Mouse (Mus musculus) liver, embryonic 13.5 days (tissue): ENCODE measurements at regions not wholly inside any gene's neighbourhood (a gene's known extent, or its start where the extent isn't known, plus 50 kb on each side); places are given as distances from the start of the nearest gene placed in this dataset.

Experiments
- ATAC-seq: fragments of 200-750 bp; cut with Nextera tagmentation; 2 replicates; pipeline ENCODE4 v1.8.0; 2017; ENCODE audit warnings: low read depth, mild to moderate bottlenecking, moderate number of reproducible peaks, moderate library complexity
- DNase-seq: peaks from one replicate; pipeline ENCODE4 v3.0.0; 2022
- H3K27ac ChIP-seq: fragments of 300-500 bp; sonication (generic); 2 replicates; pipeline ENCODE4 v1.5.1; 2015; ENCODE audit warnings: moderate library complexity, mild to moderate bottlenecking, inconsistent platforms
- H3K27me3 ChIP-seq: fragments of 300-500 bp; sonication (generic); 2 replicates; pipeline ENCODE4 v1.6.1; 2015; ENCODE audit warnings: mild to moderate bottlenecking, inconsistent platforms
- H3K36me3 ChIP-seq: fragments of 300-500 bp; sonication (generic); 2 replicates; pipeline ENCODE4 v1.6.1; 2015; ENCODE audit warnings: mild to moderate bottlenecking, inconsistent platforms
- H3K4me1 ChIP-seq: fragments of 300-500 bp; sonication (generic); replicated peaks from 2 replicates; pipeline ENCODE4 v1.6.1; 2015; ENCODE audit warnings: inconsistent platforms
- H3K4me2 ChIP-seq: fragments of 300-500 bp; sonication (generic); 2 replicates; pipeline ENCODE4 v1.6.1; 2015; ENCODE audit warnings: inconsistent platforms, mild to moderate bottlenecking, moderate library complexity
- H3K4me3 ChIP-seq: fragments of 300-500 bp; sonication (generic); replicated peaks from 2 replicates; pipeline ENCODE4 v1.5.1; 2015; ENCODE audit warnings: mild to moderate bottlenecking, inconsistent platforms
- H3K9ac ChIP-seq: fragments of 300-500 bp; sonication (generic); 2 replicates; pipeline ENCODE4 v1.6.1; 2015; ENCODE audit warnings: mild to moderate bottlenecking, inconsistent platforms
- H3K9me3 ChIP-seq: fragments of 300-500 bp; sonication (generic); replicated peaks from 2 replicates; pipeline ENCODE4 v1.6.1; 2016; ENCODE audit warnings: inconsistent platforms
- WGBS: fragments of 180-500 bp; shearing (Covaris S2); methylation state at CpG from one replicate; pipeline ENCODE4 v1.1.7; 2015; ENCODE audit not compliant: insufficient replicate concordance; 5-methylcytosine and 5-hydroxymethylcytosine counted together

- no peak for ATAC-seq
- Histone ChIP-seq H3K4me2 (no peak overlapping the region), H3K27ac (no peak overlapping the region), H3K36me3 (no peaks in the 10 kb centered on the region), H3K9me3 (no peaks in the 10 kb centered on the region), H3K4me3 (no peak overlapping the region), H3K27me3 (no peaks in the 10 kb centered on the region), H3K4me1 (no peaks in the 10 kb centered on the region), H3K9ac (no peak overlapping the region)
- WGBS = 69% methylated on average over 2 of the region's 3 CpGs
- no peak for DNase-seq
These were observed 106.4 kb upstream of the 4933402D24Rik start for GRCm38 (mm10) chr1:63875297-63875962.

DNA sequence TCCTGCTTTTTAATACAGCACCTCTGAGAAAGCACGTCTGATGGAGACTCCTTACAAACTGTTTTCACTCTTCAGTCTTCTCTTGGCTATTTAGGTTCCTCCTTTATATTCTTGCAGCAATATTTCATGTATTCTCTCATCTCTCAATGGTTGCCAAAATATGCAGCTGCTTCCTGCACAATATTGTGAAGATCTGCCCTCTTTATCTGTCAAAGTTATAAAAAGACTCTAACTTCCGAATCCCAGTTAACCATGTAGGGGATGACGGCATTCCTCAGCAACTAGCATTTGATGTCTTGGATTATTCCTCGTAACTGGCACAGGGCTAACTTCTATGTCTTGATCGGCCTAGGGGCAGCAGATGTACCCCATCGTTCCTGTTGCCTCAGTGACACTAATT is 102.8 kb upstream of the 4933402D24Rik start:
- Histone ChIP-seq H3K4me3 (no peak overlapping the region), H3K9me3 (no peaks in the 10 kb centered on the region), H3K9ac (no peak overlapping the region), H3K27me3 (no peaks in the 10 kb centered on the region), H3K4me1 (no peaks in the 10 kb centered on the region), H3K36me3 (no peaks in the 10 kb centered on the region), H3K27ac (no peak overlapping the region), H3K4me2 (no peak overlapping the region)
- no peak for DNase-seq
- no peak for ATAC-seq
- 59% methylated on average over 6 of the region's 6 CpGs for WGBS

DNA sequence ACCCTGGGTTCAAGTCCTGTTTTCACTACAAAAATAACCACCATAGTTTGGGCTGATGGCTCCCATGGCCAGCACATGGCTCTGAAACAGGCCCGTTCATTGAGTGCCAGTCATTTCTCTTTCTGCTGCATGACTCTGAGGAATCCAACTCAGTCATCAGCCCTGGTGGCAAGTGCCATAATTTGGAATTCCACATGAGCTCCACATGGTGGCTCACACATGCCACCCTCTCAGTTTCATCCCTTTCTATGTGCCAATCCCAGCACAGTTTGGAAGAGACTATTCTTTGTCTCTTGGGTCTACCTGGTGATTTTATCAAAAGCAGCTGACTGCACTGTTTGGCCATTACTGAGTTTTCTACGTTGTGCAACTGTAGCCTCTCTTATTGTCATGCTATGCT is 100.3 kb upstream of the 4933402D24Rik start:
- ATAC-seq (no peak), DNase-seq (no peak)
- WGBS = 64% methylated on average over 2 of the region's 2 CpGs
- Histone ChIP-seq H3K9me3 (no peaks in the 10 kb centered on the region), H3K27me3 (no peaks in the 10 kb centered on the region), H3K9ac (no peak overlapping the region), H3K36me3 (no peaks in the 10 kb centered on the region), H3K27ac (no peak overlapping the region), H3K4me3 (no peak overlapping the region), H3K4me2 (no peak overlapping the region), H3K4me1 (no peaks in the 10 kb centered on the region)

DNA sequence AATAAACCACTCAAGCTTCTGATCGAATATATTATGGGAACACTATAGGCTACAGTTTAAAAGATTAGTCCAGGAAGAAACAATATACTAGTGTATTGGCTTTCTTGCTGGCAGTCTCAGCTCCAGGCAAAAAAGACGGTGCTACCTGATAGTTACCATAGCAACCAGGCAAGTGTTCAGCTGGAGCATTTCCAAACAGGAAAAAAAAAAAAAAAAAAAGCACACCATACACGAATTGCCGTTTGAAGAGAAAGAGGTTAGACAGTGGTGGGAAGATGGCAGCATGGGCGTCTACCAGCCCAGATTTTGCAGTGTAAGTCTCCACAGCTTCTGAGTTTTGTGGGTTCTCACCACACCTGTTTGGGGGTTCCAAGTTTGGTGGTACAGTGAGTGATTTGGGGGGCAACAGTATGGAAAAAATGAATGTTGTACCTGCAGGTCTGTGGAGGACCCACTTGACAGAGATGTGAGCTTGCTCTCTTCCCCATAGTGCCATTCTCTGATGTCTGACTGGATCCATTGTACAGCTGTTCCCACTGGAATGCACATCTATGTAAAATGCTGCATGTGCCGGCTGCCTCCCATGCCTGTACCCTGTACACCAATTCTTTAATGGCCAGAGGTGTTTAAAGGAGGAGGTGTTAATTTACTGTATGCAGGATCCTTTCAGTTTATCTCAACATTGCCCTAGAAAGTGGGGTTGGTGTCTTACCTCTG is 89.0 kb upstream of the 4933402D24Rik start:
- Histone ChIP-seq H3K27me3 (no peaks in the 10 kb centered on the region), H3K4me3 (no peak overlapping the region), H3K27ac (no peak overlapping the region), H3K4me1 (no peaks in the 10 kb centered on the region), H3K36me3 (no peaks in the 10 kb centered on the region), H3K9ac (no peak overlapping the region), H3K4me2 (no peak overlapping the region), H3K9me3 (no peaks in the 10 kb centered on the region)
- ATAC-seq = no peak
- DNase-seq = no peak
- 36% methylated on average over 6 of the region's 6 CpGs for WGBS

DNA sequence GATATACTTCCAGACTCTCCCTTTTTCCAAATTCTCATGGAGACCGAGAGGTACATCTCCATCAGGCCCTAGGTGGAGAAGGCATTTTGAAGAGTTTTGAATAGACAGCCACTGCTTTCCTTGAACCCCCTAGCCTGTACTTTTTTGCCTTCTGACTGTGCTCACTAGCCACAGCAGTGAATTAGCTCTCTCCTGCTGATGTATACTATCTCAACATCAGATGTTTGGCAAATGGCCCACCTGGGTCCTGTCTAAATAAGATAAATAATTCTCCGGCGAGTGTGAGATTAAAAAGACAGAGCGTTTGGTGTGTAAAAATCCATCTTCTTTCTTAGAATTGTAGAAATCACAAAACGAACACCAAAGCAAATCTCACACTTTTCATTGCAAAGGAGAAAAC is 88.4 kb upstream of the 4933402D24Rik start:
- Histone ChIP-seq H3K27ac (no peak overlapping the region), H3K9ac (no peak overlapping the region), H3K36me3 (no peaks in the 10 kb centered on the region), H3K27me3 (no peaks in the 10 kb centered on the region), H3K4me2 (no peak overlapping the region), H3K4me1 (no peaks in the 10 kb centered on the region), H3K4me3 (no peak overlapping the region), H3K9me3 (no peaks in the 10 kb centered on the region)
- no peak for ATAC-seq
- 71% methylated on average over 5 of the region's 5 CpGs for WGBS
- DNase-seq = no peak

GRCm38 (mm10) chr1:63856366-63856765 is 87.3 kb upstream of the 4933402D24Rik start:
- H3K4me1 ChIP-seq = no peaks in the 10 kb centered on the region
- H3K27ac ChIP-seq = no peak overlapping the region
- H3K9ac ChIP-seq = no peak overlapping the region
- H3K4me2 ChIP-seq = no peak overlapping the region
- WGBS = 53% methylated on average over 2 of the region's 2 CpGs
- no peaks in the 10 kb centered on the region for H3K36me3 ChIP-seq
- no peak overlapping the region for H3K4me3 ChIP-seq
- ATAC-seq = no peak
- H3K27me3 ChIP-seq = no peaks in the 10 kb centered on the region
- no peaks in the 10 kb centered on the region for H3K9me3 ChIP-seq
- DNase-seq = no peak

DNA sequence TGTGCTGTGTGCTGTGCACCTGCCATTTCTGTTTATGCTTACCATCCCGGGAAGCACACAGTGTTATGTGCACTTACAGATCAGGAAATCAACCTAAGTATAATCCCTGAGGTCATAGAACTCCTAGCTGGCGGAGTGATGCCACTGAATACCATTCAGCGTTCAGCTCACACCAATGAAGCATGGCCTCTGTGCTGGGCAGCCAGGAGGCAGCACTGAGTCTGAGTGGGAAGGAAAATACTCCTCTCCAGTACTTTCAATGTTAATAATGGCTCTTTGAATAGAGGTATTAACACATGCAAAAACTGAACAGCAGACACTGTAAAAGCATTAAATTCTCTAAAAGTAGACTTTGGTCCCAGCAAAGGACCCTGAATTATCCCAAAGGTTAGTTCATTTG is 85.7 kb upstream of the 4933402D24Rik start:
- H3K4me3 ChIP-seq = no peak overlapping the region
- ATAC-seq = no peak
- H3K9me3 ChIP-seq = no peaks in the 10 kb centered on the region
- WGBS = 53% methylated on average over 3 of the region's 3 CpGs
- H3K36me3 ChIP-seq = no peaks in the 10 kb centered on the region
- DNase-seq = no peak
- H3K27me3 ChIP-seq = no peaks in the 10 kb centered on the region
- H3K4me1 ChIP-seq = no peaks in the 10 kb centered on the region
- no peak overlapping the region for H3K4me2 ChIP-seq
- no peak overlapping the region for H3K27ac ChIP-seq
- no peak overlapping the region for H3K9ac ChIP-seq

GRCm38 (mm10) chr1:63851476-63852094 is 82.5 kb upstream of the 4933402D24Rik start:
- ATAC-seq (no peak), DNase-seq (no peak)
- no peak overlapping the region for H3K4me2 ChIP-seq
- WGBS = 79% methylated on average over 4 of the region's 4 CpGs
- H3K36me3 ChIP-seq = no peaks in the 10 kb centered on the region
- no peaks in the 10 kb centered on the region for H3K9me3 ChIP-seq
- no peak overlapping the region for H3K27ac ChIP-seq
- no peaks in the 10 kb centered on the region for H3K4me1 ChIP-seq
- H3K4me3 ChIP-seq = no peak overlapping the region
- no peaks in the 10 kb centered on the region for H3K27me3 ChIP-seq
- H3K9ac ChIP-seq = no peak overlapping the region

GRCm38 (mm10) chr1:63850262-63850661 is 81.2 kb upstream of the 4933402D24Rik start:
- DNase-seq = no peak
- no peak overlapping the region for H3K4me2 ChIP-seq
- no peaks in the 10 kb centered on the region for H3K4me1 ChIP-seq
- no peaks in the 10 kb centered on the region for H3K27me3 ChIP-seq
- no peak overlapping the region for H3K4me3 ChIP-seq
- no peaks in the 10 kb centered on the region for H3K9me3 ChIP-seq
- H3K27ac ChIP-seq = no peak overlapping the region
- no peak for ATAC-seq
- no peaks in the 10 kb centered on the region for H3K36me3 ChIP-seq
- WGBS = 57% methylated on average over 3 of the region's 3 CpGs
- H3K9ac ChIP-seq = no peak overlapping the region

- H3K36me3 ChIP-seq = no peaks in the 10 kb centered on the region
- H3K9me3 ChIP-seq = no peaks in the 10 kb centered on the region
- ATAC-seq = no peak
These were observed 59.2 kb upstream of the 4933402D24Rik start for GRCm38 (mm10) chr1:63828174-63828844.

DNA sequence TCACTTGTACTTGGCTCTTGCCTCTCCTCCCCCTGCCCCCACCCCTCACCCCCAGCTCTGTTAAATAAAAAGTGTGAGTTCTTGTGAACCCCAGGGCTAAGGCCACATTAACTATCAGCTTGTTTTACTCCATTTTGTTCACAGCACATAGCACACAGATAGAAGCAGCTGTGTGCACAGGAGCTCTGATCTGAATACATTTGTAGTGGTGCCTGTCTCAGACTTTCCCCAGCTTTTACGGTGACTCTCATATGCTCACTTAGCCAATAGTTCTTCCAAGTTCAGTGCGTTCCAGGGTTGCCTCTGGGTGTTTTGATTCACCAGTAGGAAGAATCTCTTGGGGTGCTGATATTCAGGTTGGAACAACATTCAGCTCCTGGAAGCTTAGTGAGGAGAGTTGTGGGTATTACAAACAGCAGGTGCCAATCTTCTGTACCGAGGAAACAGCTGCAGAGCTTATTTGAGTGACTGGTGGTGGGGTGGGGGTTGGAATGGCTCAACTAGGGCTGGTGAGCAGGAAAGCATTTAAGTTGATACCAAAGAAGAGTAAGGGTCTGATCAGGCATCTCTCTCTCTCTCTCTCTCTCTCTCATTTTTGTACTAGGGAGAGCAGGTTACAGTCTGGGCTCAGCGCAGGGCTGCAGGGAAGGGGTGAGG is 51.7 kb upstream of the 4933402D24Rik start:
- Histone ChIP-seq H3K36me3 (no peaks in the 10 kb centered on the region), H3K4me1 (no peaks in the 10 kb centered on the region), H3K9ac (no peak overlapping the region), H3K27me3 (no peaks in the 10 kb centered on the region), H3K27ac (no peak overlapping the region), H3K4me2 (no peak overlapping the region), H3K4me3 (no peak overlapping the region), H3K9me3 (no peaks in the 10 kb centered on the region)
- 65% methylated on average over 4 of the region's 4 CpGs for WGBS
- ATAC-seq (no peak), DNase-seq (no peak)

More at GRCm38 (mm10) chr1:63828174-63828844, 59.2 kb upstream of the 4933402D24Rik start:
- no peaks in the 10 kb centered on the region for H3K27me3 ChIP-seq
- H3K9ac ChIP-seq = no peak overlapping the region
- no peaks in the 10 kb centered on the region for H3K4me1 ChIP-seq
- WGBS = 71% methylated on average over 5 of the region's 5 CpGs
- no peak overlapping the region for H3K4me2 ChIP-seq
- DNase-seq = no peak
- no peak overlapping the region for H3K4me3 ChIP-seq
- no peak overlapping the region for H3K27ac ChIP-seq
